Mouse (Mus musculus) lung, postnatal 0 days (tissue): ENCODE measurements around the gene Olfr145. TPM values are rescaled to one million over a fixed set of nuclear protein-coding genes. Genes with fewer than 3 reads are reported as not detected.

Experiments
- ATAC-seq: fragments of 200-750 bp; cut with Nextera tagmentation; 2 replicates; pipeline ENCODE4 v1.8.0; 2017; ENCODE audit warnings: moderate library complexity
- DNase-seq: peaks from one replicate; pipeline ENCODE4 v3.0.0-alpha.2; 2016; ENCODE audit warnings: low spot score
- H3K27ac ChIP-seq: fragments of 300-500 bp; sonication (generic); 2 replicates; pipeline ENCODE4 v1.5.1; 2014; ENCODE audit warnings: antibody characterized with exemption, mild to moderate bottlenecking, low read length, mixed read lengths
- H3K27me3 ChIP-seq: fragments of 300-500 bp; sonication (generic); replicated peaks from 2 replicates; pipeline ENCODE4 v1.6.1; 2014; ENCODE audit warnings: low read length, mixed read lengths; ENCODE audit not compliant: insufficient read depth
- H3K36me3 ChIP-seq: fragments of 300-500 bp; sonication (generic); 2 replicates; pipeline ENCODE4 v1.6.1; 2014; ENCODE audit warnings: low read length, mixed read lengths; ENCODE audit not compliant: insufficient read depth
- H3K4me1 ChIP-seq: fragments of 300-500 bp; sonication (generic); 2 replicates; pipeline ENCODE4 v1.6.1; 2014; ENCODE audit warnings: antibody characterized with exemption, low read depth, low read length, mixed read lengths; ENCODE audit not compliant: insufficient read depth
- H3K4me2 ChIP-seq: fragments of 300-500 bp; sonication (generic); replicated peaks from 2 replicates; pipeline ENCODE4 v1.6.1; 2014; ENCODE audit warnings: low read depth, mild to moderate bottlenecking, low read length, moderate library complexity, mixed read lengths
- H3K4me3 ChIP-seq: fragments of 300-500 bp; sonication (generic); 2 replicates; pipeline ENCODE4 v1.5.1; 2014; ENCODE audit warnings: low read depth, low read length
- H3K9ac ChIP-seq: fragments of 300-500 bp; sonication (generic); replicated peaks from 2 replicates; pipeline ENCODE4 v1.6.1; 2014; ENCODE audit warnings: low read depth, mild to moderate bottlenecking
- H3K9me3 ChIP-seq: fragments of 300-500 bp; sonication (generic); 2 replicates; pipeline ENCODE4 v1.6.1; 2016; ENCODE audit warnings: low read length, mixed read lengths
- CTCF ChIP-seq: IDR thresholded peaks from 2 replicates; pipeline ENCODE4 v1.5.1; 2016; ENCODE audit warnings: antibody characterized with exemption, mild to moderate bottlenecking
- EP300 ChIP-seq: IDR thresholded peaks from 2 replicates; pipeline ENCODE4 v1.6.1; 2016; ENCODE audit warnings: antibody characterized with exemption, mild to moderate bottlenecking, control low read depth
- WGBS: fragments of 180-500 bp; shearing (Covaris S2); extraction: QIAGEN DNeasy Blood & Tissue Kit; methylation state at CpG from one replicate; pipeline ENCODE4 v1.1.7; 2014; 5-methylcytosine and 5-hydroxymethylcytosine counted together
- polyA plus RNA-seq: library from polyadenylated mRNA; unstranded; fragments of >200 nt; fragmentation: Nextera tagmentation; extraction: Ambion mirVana; gene quantifications from 2 replicates; pipeline ENCODE4 v1.2.1, GENCODE M21; 2015

The Olfr145 gene
- polyA plus RNA-seq = not detected in 2 replicates

DNA sequence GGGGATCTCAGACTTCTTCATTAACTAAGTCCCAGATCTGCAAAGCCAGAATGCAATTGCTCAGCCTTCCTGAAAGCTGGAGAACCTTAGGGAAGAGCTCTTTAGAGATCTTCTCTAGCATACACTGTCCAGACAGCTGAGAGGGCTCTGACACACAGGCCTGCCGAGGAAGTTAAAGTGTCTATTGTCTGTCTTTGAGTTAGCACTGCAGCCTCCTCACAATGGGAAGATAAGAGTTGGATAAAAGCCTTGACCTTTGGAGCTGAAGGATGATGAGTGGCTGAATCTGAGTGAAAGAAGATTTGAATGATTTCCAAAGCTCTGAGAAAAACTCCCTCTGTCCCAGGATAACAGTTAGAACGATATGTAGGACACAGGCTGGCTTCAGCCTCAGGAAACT, at the start of gene Olfr145:
Gene Olfr145, plus strand, starts transcription at position 64 of the 400 bp plus-strand sequence.
- ATAC-seq = no peak
- Histone ChIP-seq H3K36me3 (no peaks in the 10 kb centered on the region), H3K4me3 (no peak within 1 kb of the TSS), H3K27ac (no peak within 1 kb of the TSS), H3K4me1 (no peaks in the 10 kb centered on the region), H3K9ac (no peak within 1 kb of the TSS), H3K9me3 (no peaks in the 10 kb centered on the region), H3K4me2 (no peak within 1 kb of the TSS), H3K27me3 (no peaks in the 10 kb centered on the region)
- WGBS = 35% methylated on average over 2 of the region's 2 CpGs
- no peak for DNase-seq
- no peak for TF ChIP-seq CTCF
- TF ChIP-seq EP300 = no peak

DNA sequence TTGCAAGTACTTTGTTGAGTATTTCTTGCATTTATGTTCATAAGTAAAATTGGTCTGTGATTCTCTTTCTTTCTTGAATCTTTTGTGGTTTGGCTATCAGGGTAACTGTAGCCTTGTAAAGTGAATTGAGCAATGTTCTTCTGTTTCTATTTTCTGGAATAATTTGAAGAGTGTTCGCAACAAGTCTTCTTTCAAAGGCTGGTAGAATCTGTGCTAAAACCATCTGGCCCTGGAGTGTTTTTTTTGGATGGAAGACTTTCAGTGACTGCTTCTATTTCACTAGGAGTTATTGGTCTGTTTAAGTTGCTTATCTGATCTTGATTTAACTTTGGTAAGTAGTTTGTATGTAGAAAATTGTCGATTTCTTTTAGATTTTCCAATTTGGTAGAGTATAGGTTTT, 47.3 kb upstream of the Olfr145 start:
- TF ChIP-seq EP300 (no peak), CTCF (no peak)
- 82% methylated on average over 2 of the region's 2 CpGs for WGBS
- no peak for DNase-seq

DNA sequence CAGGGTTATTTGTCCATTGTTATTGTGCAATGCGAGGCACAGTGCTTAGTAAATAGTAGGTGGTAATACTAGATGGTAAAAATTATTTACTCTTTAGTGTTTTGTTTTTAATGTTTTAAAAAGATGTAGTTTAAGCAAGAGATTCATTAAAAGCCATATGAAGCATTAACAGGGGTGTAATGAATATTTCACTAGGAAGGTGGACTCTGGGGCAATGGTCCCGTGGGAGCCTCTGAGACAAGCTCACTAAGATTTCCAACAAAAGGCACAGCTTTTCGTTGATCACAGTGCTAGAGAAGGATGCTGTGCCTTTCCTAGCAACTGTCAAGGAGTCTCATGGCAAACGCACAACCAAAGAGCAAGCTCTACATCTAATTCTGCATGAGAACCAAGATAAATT, 42.6 kb upstream of the Olfr145 start, which contains the start of gene Olfr877:
Gene Olfr877, plus strand, starts transcription at position 301 of the 400 bp plus-strand sequence.
- 69% methylated on average over 4 of the region's 4 CpGs for WGBS
- no peak within 1 kb of the TSS for H3K4me2 ChIP-seq
- H3K4me3 ChIP-seq = no peak within 1 kb of the TSS
- no peaks in the 10 kb centered on the region for H3K4me1 ChIP-seq
- H3K36me3 ChIP-seq = no peaks in the 10 kb centered on the region
- H3K27me3 ChIP-seq = no peaks in the 10 kb centered on the region
- no peak within 1 kb of the TSS for H3K9ac ChIP-seq
- H3K9me3 ChIP-seq = no peaks in the 10 kb centered on the region
- no peak within 1 kb of the TSS for H3K27ac ChIP-seq
- DNase-seq (no peak), ATAC-seq (no peak)
- TF ChIP-seq EP300 = no peak
- no peak for TF ChIP-seq CTCF

More for the DNA sequence above, 47.3 kb upstream of the Olfr145 start:
- H3K27me3 ChIP-seq = no peaks in the 10 kb centered on the region
- no peak overlapping the region for H3K27ac ChIP-seq
- H3K9me3 ChIP-seq = no peaks in the 10 kb centered on the region
- ATAC-seq = no peak
- no peak overlapping the region for H3K4me3 ChIP-seq
- no peak overlapping the region for H3K9ac ChIP-seq
- H3K36me3 ChIP-seq = no peaks in the 10 kb centered on the region
- H3K4me2 ChIP-seq = no peak overlapping the region
- no peaks in the 10 kb centered on the region for H3K4me1 ChIP-seq

GRCm38 (mm10) chr9:37863325-37863724, 33.2 kb upstream of the Olfr145 start:
- no peaks in the 10 kb centered on the region for H3K27me3 ChIP-seq
- no peak for TF ChIP-seq EP300
- no peak for TF ChIP-seq CTCF
- no peak overlapping the region for H3K27ac ChIP-seq
- no peak overlapping the region for H3K4me3 ChIP-seq
- no peaks in the 10 kb centered on the region for H3K36me3 ChIP-seq
- DNase-seq = no peak
- H3K4me2 ChIP-seq = no peak overlapping the region
- H3K9me3 ChIP-seq = no peaks in the 10 kb centered on the region
- 68% methylated on average over 1 of the region's 1 CpGs for WGBS
- H3K9ac ChIP-seq = no peak overlapping the region
- no peaks in the 10 kb centered on the region for H3K4me1 ChIP-seq
- ATAC-seq = no peak

DNA sequence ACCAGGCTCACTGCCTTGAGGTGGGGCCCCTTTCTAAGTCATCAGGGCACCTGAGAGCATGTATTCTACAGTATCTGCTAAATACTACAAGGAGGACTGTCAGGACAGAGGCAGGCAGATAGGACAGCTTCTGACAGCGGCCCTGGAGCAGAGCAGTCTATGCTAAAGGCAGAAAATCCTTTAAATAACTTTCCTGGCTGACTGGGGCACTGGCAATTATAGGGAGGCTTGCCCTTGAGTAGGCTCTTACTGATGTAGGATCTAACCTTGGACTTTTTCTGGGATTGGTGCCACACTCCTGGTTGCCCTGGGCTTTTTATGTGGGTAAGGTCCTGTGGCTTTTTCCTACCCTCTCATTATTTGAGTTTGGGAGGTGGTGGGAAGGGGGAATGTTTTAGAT, 26.3 kb upstream of the Olfr145 start:
- no peak overlapping the region for H3K4me3 ChIP-seq
- WGBS = 50% methylated on average over 1 of the region's 1 CpGs
- no peaks in the 10 kb centered on the region for H3K36me3 ChIP-seq
- TF ChIP-seq CTCF (no peak), EP300 (no peak)
- H3K27ac ChIP-seq = no peak overlapping the region
- no peak overlapping the region for H3K9ac ChIP-seq
- H3K27me3 ChIP-seq = no peaks in the 10 kb centered on the region
- DNase-seq = no peak
- H3K4me2 ChIP-seq = no peak overlapping the region
- H3K4me1 ChIP-seq = no peaks in the 10 kb centered on the region
- no peaks in the 10 kb centered on the region for H3K9me3 ChIP-seq
- ATAC-seq = no peak

DNA sequence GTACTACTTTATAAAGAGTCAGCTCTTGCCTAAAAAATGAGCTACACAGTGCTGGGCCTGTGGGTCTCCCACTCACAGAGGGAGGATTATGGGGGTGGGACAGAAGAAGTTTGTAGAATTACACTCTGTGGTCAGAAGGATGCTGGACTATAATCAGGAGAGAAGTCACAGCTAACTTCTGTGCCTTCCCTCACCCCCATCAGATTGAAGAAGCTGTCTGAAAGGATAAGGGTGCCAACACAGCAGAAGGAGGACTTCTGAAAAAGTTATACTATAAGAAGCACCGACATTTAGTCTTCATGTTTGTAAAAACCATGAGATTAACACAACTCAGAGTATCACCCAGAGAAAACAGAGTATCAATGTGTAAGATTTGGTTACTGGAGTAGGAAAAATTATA, 25.4 kb upstream of the Olfr145 start:
- Histone ChIP-seq H3K27me3 (no peaks in the 10 kb centered on the region), H3K4me1 (no peaks in the 10 kb centered on the region), H3K36me3 (no peaks in the 10 kb centered on the region), H3K4me3 (no peak overlapping the region), H3K27ac (no peak overlapping the region), H3K9ac (no peak overlapping the region), H3K9me3 (no peaks in the 10 kb centered on the region), H3K4me2 (no peak overlapping the region)
- DNase-seq = no peak
- no peak for ATAC-seq
- WGBS = 67% methylated on average over 1 of the region's 1 CpGs
- TF ChIP-seq CTCF (no peak), EP300 (no peak)

DNA sequence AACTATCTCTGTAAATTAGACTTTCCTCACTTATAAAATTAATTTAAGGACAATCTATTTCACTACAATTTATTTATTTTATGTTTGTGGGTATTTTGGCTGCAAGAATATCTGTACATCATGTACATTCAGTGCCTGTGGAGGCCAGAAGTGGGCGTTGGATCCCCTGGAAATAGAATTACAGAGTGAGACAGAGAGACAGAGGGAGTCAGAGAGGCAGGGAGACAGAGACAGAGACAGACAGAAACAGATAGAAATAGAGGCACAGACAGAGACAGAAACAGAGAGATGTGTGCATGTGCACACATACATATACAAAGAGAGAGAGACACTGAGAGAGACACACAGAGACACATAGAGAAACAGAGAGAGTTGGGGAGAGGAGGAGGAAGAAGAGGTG, 25.0 kb upstream of the Olfr145 start:
- TF ChIP-seq CTCF (no peak), EP300 (no peak)
- 43% methylated on average over 1 of the region's 1 CpGs for WGBS
- H3K36me3 ChIP-seq = no peaks in the 10 kb centered on the region

More for the DNA sequence above, 25.0 kb upstream of the Olfr145 start:
- Histone ChIP-seq H3K4me1 (no peaks in the 10 kb centered on the region), H3K4me2 (no peak overlapping the region), H3K9ac (no peak overlapping the region), H3K4me3 (no peak overlapping the region), H3K27ac (no peak overlapping the region), H3K27me3 (no peaks in the 10 kb centered on the region), H3K9me3 (no peaks in the 10 kb centered on the region)
- ATAC-seq (no peak), DNase-seq (no peak)
